In genomic region chr14:31388086-31388872, GRCm38 (mm10) we compare ENCODE assay signal across 10 mouse cellular contexts. TPM values are rescaled to one million over a fixed set of nuclear protein-coding genes. Genes with fewer than 3 reads are reported as not detected.
DNase-seq lines count a peak whose midpoint lies in the region; ATAC-seq and TF ChIP-seq lines count a peak whose summit lies in the region.
"Had no signal": no experiment of that assay in that cellular context is flagged by ENCODE, and none has a peak within 500 bp of the region (broad histone marks: within the 10 kb centered on the region; RNA-seq: fewer than 3 reads in every experiment).

No protein-coding gene starts in this region.

- peaks cover 24% of the 10 kb centered on the region for H3K36me3 ChIP-seq in liver, postnatal 0 days (replicated peaks; ENCODE audit: insufficient read depth, low read length)
- H3K36me3 ChIP-seq in embryonic facial prominence, embryonic 14.5 days (ENCODE audit: control insufficient read depth, insufficient read depth, low read length) = 0 out of 2 replicates have a peak, but pooled peaks cover 1% of the 10 kb centered on the region
- peaks cover 14% of the 10 kb centered on the region; the same call in 1 of the 2 replicates for H3K36me3 ChIP-seq in midbrain, embryonic 13.5 days

- H3K27ac ChIP-seq in liver, postnatal 0 days (ENCODE audit: low read depth) = 0 out of 2 replicates have a peak overlapping the region, but pooled peaks have one; percentile 64
- peak overlapping the region; percentile 68 for H3K27ac ChIP-seq in embryonic facial prominence, embryonic 14.5 days (replicated peaks; ENCODE audit: low read depth, low read length)
- H3K27ac ChIP-seq in midbrain, embryonic 13.5 days = peak overlapping the region; percentile 20; the same call in 1 of the 2 replicates

- no peak overlapping the region for H3K4me2 ChIP-seq in liver, postnatal 0 days (ENCODE audit: low read depth, low read length)
- H3K4me2 ChIP-seq in embryonic facial prominence, embryonic 14.5 days (ENCODE audit: low read depth, low read length) = no peak overlapping the region
- no peak overlapping the region for H3K4me2 ChIP-seq in midbrain, embryonic 13.5 days (replicated peaks)

- TF ChIP-seq EP300 in liver, postnatal 0 days (IDR thresholded peaks at IDR 0.05; ENCODE audit: low read depth) = no peak

- H3K27me3 ChIP-seq in liver, postnatal 0 days (ENCODE audit: insufficient read depth, low read length) = no peaks in the 10 kb centered on the region
- H3K27me3 ChIP-seq in embryonic facial prominence, embryonic 14.5 days (replicated peaks; ENCODE audit: control insufficient read depth, insufficient read depth, low read length) = no peaks in the 10 kb centered on the region
- no peaks in the 10 kb centered on the region for H3K27me3 ChIP-seq in midbrain, embryonic 13.5 days

- no peak overlapping the region for H3K4me3 ChIP-seq in liver, postnatal 0 days (ENCODE audit: low read depth, low read length)
- H3K4me3 ChIP-seq in embryonic facial prominence, embryonic 14.5 days (ENCODE audit: low read depth, low read length) = no peak overlapping the region
- no peak overlapping the region for H3K4me3 ChIP-seq in midbrain, embryonic 13.5 days (replicated peaks)

- no peak for ATAC-seq in liver, postnatal 0 days
- no peak for ATAC-seq in embryonic facial prominence, embryonic 14.5 days (ENCODE audit: low read depth)
- no peak for ATAC-seq in midbrain, embryonic 13.5 days

- WGBS in liver, postnatal 0 days (ENCODE audit: insufficient replicate concordance) = 69% methylated on average over 13 of the region's 13 CpGs
- WGBS in embryonic facial prominence, embryonic 14.5 days = 37% methylated on average over 13 of the region's 13 CpGs
- WGBS in midbrain, embryonic 13.5 days = 83% methylated on average over 13 of the region's 13 CpGs

- no peak for TF ChIP-seq CTCF in liver, postnatal 0 days (IDR thresholded peaks at IDR 0.05; ENCODE audit: low read depth)

- H3K4me1 ChIP-seq in liver, postnatal 0 days (ENCODE audit: insufficient read depth) = peaks cover 27% of the 10 kb centered on the region
- peaks cover 15% of the 10 kb centered on the region for H3K4me1 ChIP-seq in embryonic facial prominence, embryonic 14.5 days (ENCODE audit: control insufficient read depth, insufficient read depth, low read length)
- peaks cover 18% of the 10 kb centered on the region for H3K4me1 ChIP-seq in midbrain, embryonic 13.5 days (replicated peaks)

- H3K9me3 ChIP-seq in liver, postnatal 0 days (ENCODE audit: low read length) = no peaks in the 10 kb centered on the region
- H3K9me3 ChIP-seq in embryonic facial prominence, embryonic 14.5 days (ENCODE audit: control insufficient read depth, low read length) = no peaks in the 10 kb centered on the region
- H3K9me3 ChIP-seq in midbrain, embryonic 13.5 days = no peaks in the 10 kb centered on the region

- no peak overlapping the region for H3K9ac ChIP-seq in liver, postnatal 0 days (replicated peaks)
- H3K9ac ChIP-seq in embryonic facial prominence, embryonic 14.5 days (ENCODE audit: low read depth, low read length) = peak overlapping the region; percentile 52; the same call in 1 of the 2 replicates
- H3K9ac ChIP-seq in midbrain, embryonic 13.5 days (replicated peaks) = no peak overlapping the region

- DNase-seq in heart, adult 11 months = peak; percentile 94
- DNase-seq in heart, adult 9 months (ENCODE audit: low spot score in 2 of 2) = no peak
- no peak for DNase-seq in liver, postnatal 0 days
- no peak for DNase-seq in liver
- no peak for DNase-seq in embryonic facial prominence, embryonic 14.5 days (ENCODE audit: low spot score)
- DNase-seq in gastrocnemius, postnatal 10 days = no peak
- no peak for DNase-seq in embryo, embryonic 10.5 days (ENCODE audit: low spot score)
- DNase-seq: adrenal gland, adult 2 months; lung, adult 18-20 months had no signal

RNA-seq across cellular contexts. Expression of gene Sh3bp5, which starts 47.6 kb away (rescaled TPM):
- polyA plus RNA-seq in liver, postnatal 0 days (2015; fragmentation: Nextera tagmentation; extraction: Ambion mirVana) = 29.7 and 31.8 TPM in 2 replicates
- 19.7 and 24.1 TPM in 2 replicates for polyA plus RNA-seq in embryonic facial prominence, embryonic 14.5 days (2014; fragmentation: Nextera tagmentation; extraction: Ambion mirVana)
- polyA plus RNA-seq in midbrain, embryonic 13.5 days (2015; fragmentation: Nextera tagmentation; extraction: Ambion mirVana) = 111 and 116 TPM in 2 replicates
- 10 to 100 TPM; 76.2 to 81.0 TPM for total RNA-seq in gastrocnemius, postnatal 10 days (2021)

RNA-seq across cellular contexts. Expression of gene Capn7, which starts 51.8 kb away (rescaled TPM):
- polyA plus RNA-seq in liver, postnatal 0 days (2015; fragmentation: Nextera tagmentation; extraction: Ambion mirVana) = 10.3 and 12.4 TPM in 2 replicates
- polyA plus RNA-seq in embryonic facial prominence, embryonic 14.5 days (2014; fragmentation: Nextera tagmentation; extraction: Ambion mirVana) = 43.8 and 47.4 TPM in 2 replicates
- polyA plus RNA-seq in midbrain, embryonic 13.5 days (2015; fragmentation: Nextera tagmentation; extraction: Ambion mirVana) = 66.3 and 69.7 TPM in 2 replicates
- total RNA-seq in gastrocnemius, postnatal 10 days (2021) = 10 to 100 TPM; 28.0 to 31.1 TPM
